Mouse (Mus musculus) liver, adult (tissue): ENCODE data around the gene Prg2.

Experiments used
- GATA4 ChIP-seq: IDR thresholded peaks from 2 replicates; pipeline ENCODE4 v1.6.1; 2014; ENCODE audit warnings: mild to moderate bottlenecking, low read length; ENCODE audit not compliant: insufficient replicate concordance

Prg2 gene

GRCm38 (mm10) chr2:84980188-84980587 is at the start of gene Prg2:
TSS of gene Prg2 (plus strand) at chr2:84980461.
- TF ChIP-seq GATA4 = no peak

GRCm38 (mm10) chr2:84933992-84934648 is 46.1 kb upstream of the Prg2 start:
- no peak; the same call in 1 of the 2 replicates for TF ChIP-seq GATA4

- TF ChIP-seq GATA4 = no peak
Observed at GRCm38 (mm10) chr2:84934649-84935007, 45.6 kb upstream of the Prg2 start.

GRCm38 (mm10) chr2:84935065-84935464 is 45.2 kb upstream of the Prg2 start:
- TF ChIP-seq GATA4 = no peak

GRCm38 (mm10) chr2:84936474-84937429 is 43.5 kb upstream of the Prg2 start, which contains the start of gene Slc43a3:
TSS of gene Slc43a3 (plus strand) at chr2:84936579.
- TF ChIP-seq GATA4 = no peak

GRCm38 (mm10) chr2:84937491-84938150 is 42.6 kb upstream of the Prg2 start:
- TF ChIP-seq GATA4 = no peak

GRCm38 (mm10) chr2:84938249-84938946 is 41.9 kb upstream of the Prg2 start:
- peak; percentile 58; the same call in 1 of the 2 replicates for TF ChIP-seq GATA4

- no peak for TF ChIP-seq GATA4
Observed at GRCm38 (mm10) chr2:84939306-84939705, 41.0 kb upstream of the Prg2 start.

- TF ChIP-seq GATA4 = no peak
Observed at GRCm38 (mm10) chr2:84939711-84940110, 40.5 kb upstream of the Prg2 start.

- TF ChIP-seq GATA4 = no peak
Observed at GRCm38 (mm10) chr2:84941332-84941731, 38.9 kb upstream of the Prg2 start.

GRCm38 (mm10) chr2:84941795-84942194 is 38.5 kb upstream of the Prg2 start:
- TF ChIP-seq GATA4 = no peak

- no peak for TF ChIP-seq GATA4
Observed at GRCm38 (mm10) chr2:84947154-84947771, 33.0 kb upstream of the Prg2 start.

- TF ChIP-seq GATA4 = no peak
Observed at GRCm38 (mm10) chr2:84948252-84948651, 32.0 kb upstream of the Prg2 start.

GRCm38 (mm10) chr2:84948721-84949120 is 31.5 kb upstream of the Prg2 start:
- no peak for TF ChIP-seq GATA4

GRCm38 (mm10) chr2:84951027-84951426 is 29.2 kb upstream of the Prg2 start:
- no peak for TF ChIP-seq GATA4

GRCm38 (mm10) chr2:84952251-84952650 is 28.0 kb upstream of the Prg2 start:
- TF ChIP-seq GATA4 = no peak
